Mouse (Mus musculus) hindbrain, embryonic 11.5 days (tissue): ENCODE measurements around the gene Depdc1b. TPM values are rescaled to one million over a fixed set of nuclear protein-coding genes. Genes with fewer than 3 reads are reported as not detected.

Experiments used
- ATAC-seq: fragments of 200-750 bp; cut with Nextera tagmentation; 2 replicates; pipeline ENCODE4 v1.8.0; 2017; ENCODE audit warnings: mild to moderate bottlenecking, moderate TSS enrichment, moderate library complexity; ENCODE audit not compliant: low FRiP score
- DNase-seq: peaks from one replicate; pipeline ENCODE4 v3.0.0-alpha.2; 2015; ENCODE audit warnings: low spot score
- H3K27ac ChIP-seq: fragments of 300-500 bp; sonication (generic); 2 replicates; pipeline ENCODE4 v1.5.1; 2014; ENCODE audit warnings: mild to moderate bottlenecking, low read depth, low read length
- H3K27me3 ChIP-seq: fragments of 300-500 bp; sonication (generic); 2 replicates; pipeline ENCODE4 v1.6.1; 2014; ENCODE audit warnings: mild to moderate bottlenecking, low read length, moderate library complexity, mixed read lengths; ENCODE audit not compliant: control insufficient read depth, insufficient read depth
- H3K36me3 ChIP-seq: fragments of 300-500 bp; sonication (generic); 2 replicates; pipeline ENCODE4 v1.6.1; 2014; ENCODE audit warnings: mild to moderate bottlenecking, low read length, moderate library complexity, mixed read lengths; ENCODE audit not compliant: control insufficient read depth, insufficient read depth
- H3K4me1 ChIP-seq: fragments of 300-500 bp; sonication (generic); replicated peaks from 2 replicates; pipeline ENCODE4 v1.6.1; 2014; ENCODE audit warnings: low read length, mixed read lengths; ENCODE audit not compliant: control insufficient read depth, insufficient read depth
- H3K4me2 ChIP-seq: fragments of 300-500 bp; sonication (generic); replicated peaks from 2 replicates; pipeline ENCODE4 v1.6.1; 2014; ENCODE audit warnings: mild to moderate bottlenecking, low read depth, low read length
- H3K4me3 ChIP-seq: fragments of 300-500 bp; sonication (generic); 2 replicates; pipeline ENCODE4 v1.5.1; 2014; ENCODE audit warnings: low read depth, low read length
- H3K9ac ChIP-seq: fragments of 300-500 bp; sonication (generic); 2 replicates; pipeline ENCODE4 v1.6.1; 2014; ENCODE audit warnings: low read depth, low read length
- H3K9me3 ChIP-seq: fragments of 300-500 bp; sonication (generic); 2 replicates; pipeline ENCODE4 v1.6.1; 2016; ENCODE audit warnings: low read length; ENCODE audit not compliant: control insufficient read depth
- WGBS: fragments of 180-500 bp; shearing (Covaris S2); extraction: QIAGEN DNeasy Blood & Tissue Kit; methylation state at CpG from one replicate; pipeline ENCODE4 v1.1.7; 2014; 5-methylcytosine and 5-hydroxymethylcytosine counted together
- polyA plus RNA-seq: library from polyadenylated mRNA; unstranded; fragments of >200 nt; fragmentation: Nextera tagmentation; extraction: Ambion mirVana; gene quantifications from 2 replicates; pipeline ENCODE4 v1.2.1, GENCODE M21; 2014

Depdc1b gene
- polyA plus RNA-seq, 1 experiment from 2014 or later, result 17.0 TPM

DNA sequence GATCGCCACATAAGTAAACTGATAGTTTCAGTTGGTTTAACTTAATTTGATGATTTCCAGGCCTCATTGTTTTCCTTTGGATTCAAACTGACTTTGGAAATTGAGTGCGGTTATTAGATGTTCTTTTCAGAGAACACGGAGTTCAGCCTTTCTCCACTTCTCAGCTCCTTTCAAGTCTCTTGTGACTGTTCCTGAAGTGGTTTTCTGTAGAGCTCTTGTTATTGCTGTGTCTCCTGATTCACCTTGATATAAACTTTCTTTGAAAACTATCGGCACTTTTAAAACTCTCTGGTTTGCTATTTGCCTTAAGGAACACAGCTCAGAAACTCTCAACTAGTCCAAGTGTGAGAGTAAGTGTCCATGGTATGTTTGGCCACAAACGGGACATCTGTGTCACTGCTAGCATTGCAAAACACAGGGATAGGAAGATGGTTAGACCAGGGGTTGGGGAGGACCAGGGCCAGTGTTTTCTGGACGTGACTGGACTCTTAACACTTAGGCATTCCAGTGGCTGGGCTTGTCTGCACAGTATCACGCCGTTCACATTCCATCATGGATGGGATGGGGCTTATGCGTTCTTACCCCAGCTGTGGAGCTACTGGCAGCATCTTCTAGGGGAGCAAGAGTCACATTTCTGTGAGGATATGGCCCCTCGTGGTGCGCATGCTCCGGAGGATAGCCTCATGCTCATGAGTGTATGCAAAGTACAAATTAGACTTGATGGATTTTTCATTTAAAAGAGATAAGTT lies 38.8 kb downstream of the Depdc1b start:
- H3K27ac ChIP-seq, result no peak overlapping the region

GRCm38 (mm10) chr13:108357362-108357761 lies 41.2 kb downstream of the Depdc1b start:
- WGBS, result 55% methylated on average over 10 of the region's 10 CpGs
- Histone ChIP-seq H3K27ac (no peak overlapping the region), H3K9me3 (no peaks in the 10 kb centered on the region), H3K36me3 (no peaks in the 10 kb centered on the region), H3K9ac (no peak overlapping the region), H3K4me3 (no peak overlapping the region), H3K4me2 (no peak overlapping the region), H3K27me3 (no peaks in the 10 kb centered on the region), H3K4me1 (no peaks in the 10 kb centered on the region)
- ATAC-seq, result no peak
- peak; percentile 5 for DNase-seq

More for the DNA sequence above, 38.8 kb downstream of the Depdc1b start:
- H3K27me3 ChIP-seq, result no peaks in the 10 kb centered on the region
- no peak overlapping the region for H3K9ac ChIP-seq
- ATAC-seq (no peak), DNase-seq (no peak)
- no peaks in the 10 kb centered on the region for H3K36me3 ChIP-seq
- no peaks in the 10 kb centered on the region for H3K9me3 ChIP-seq
- H3K4me2 ChIP-seq, result no peak overlapping the region
- no peaks in the 10 kb centered on the region for H3K4me1 ChIP-seq
- 92% methylated on average over 12 of the region's 12 CpGs for whole genome bisulfite sequencing
- H3K4me3 ChIP-seq, result no peak overlapping the region

DNA sequence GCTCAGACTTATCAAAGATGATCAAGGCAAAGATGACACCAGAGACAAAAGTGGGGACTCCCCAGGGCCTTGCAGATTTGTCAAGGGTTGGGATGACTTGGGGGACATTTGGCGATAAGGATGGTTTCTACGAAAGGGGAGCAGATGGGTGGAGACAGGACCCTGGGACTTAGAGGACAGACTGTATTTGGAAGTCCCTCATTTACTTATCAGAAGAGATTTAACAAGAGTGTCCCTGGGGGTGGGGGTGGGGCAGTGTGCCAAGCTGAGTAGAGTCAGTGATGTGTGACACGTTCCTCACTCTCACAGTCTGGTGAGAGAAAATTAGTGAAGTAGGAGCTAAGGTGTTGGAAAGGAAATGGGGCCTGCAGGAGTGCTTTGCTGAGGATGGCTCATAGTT lies 42.1 kb downstream of the Depdc1b start:
- H3K9ac ChIP-seq, result no peak overlapping the region
- no peaks in the 10 kb centered on the region for H3K27me3 ChIP-seq
- H3K36me3 ChIP-seq, result no peaks in the 10 kb centered on the region
- no peaks in the 10 kb centered on the region for H3K4me1 ChIP-seq
- ATAC-seq (peak; percentile 49; the same call in 1 of the 2 replicates), DNase-seq (no peak)
- H3K4me2 ChIP-seq, result no peak overlapping the region
- 45% methylated on average over 3 of the region's 3 CpGs for WGBS
- H3K27ac ChIP-seq, result no peak overlapping the region
- no peaks in the 10 kb centered on the region for H3K9me3 ChIP-seq
- H3K4me3 ChIP-seq, result no peak overlapping the region

DNA sequence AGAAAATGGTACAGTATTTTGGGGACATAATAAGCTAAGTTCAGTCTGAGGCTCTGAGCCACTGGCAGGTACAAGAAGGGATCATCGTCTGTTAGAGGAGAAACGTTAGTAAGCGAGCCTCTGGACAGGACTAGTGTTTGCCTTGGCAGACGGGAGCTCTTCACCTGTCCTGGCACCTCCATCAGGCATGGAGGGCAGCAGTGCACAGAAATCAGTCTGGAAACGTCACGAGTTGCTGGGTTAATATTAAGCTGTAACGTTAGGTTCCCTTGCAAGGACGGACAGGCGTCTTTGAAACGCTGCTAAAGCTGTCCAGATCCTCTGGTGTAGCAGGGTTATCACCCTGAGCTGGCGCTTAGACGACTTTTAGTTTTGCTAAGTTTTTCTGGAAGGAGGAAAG lies 51.4 kb downstream of the Depdc1b start:
- H3K36me3 ChIP-seq, result no peaks in the 10 kb centered on the region
- 95% methylated on average over 12 of the region's 12 CpGs for WGBS

GRCm38 (mm10) chr13:108370241-108370941 lies 54.3 kb downstream of the Depdc1b start:
- Histone ChIP-seq H3K4me2 (no peak overlapping the region), H3K27ac (no peak overlapping the region), H3K9ac (no peak overlapping the region), H3K27me3 (no peaks in the 10 kb centered on the region), H3K9me3 (no peaks in the 10 kb centered on the region), H3K36me3 (no peaks in the 10 kb centered on the region), H3K4me1 (no peaks in the 10 kb centered on the region), H3K4me3 (no peak overlapping the region)
- no peak for DNase-seq
- ATAC-seq, result no peak
- WGBS, result 94% methylated on average over 5 of the region's 5 CpGs

More for the DNA sequence above, 51.4 kb downstream of the Depdc1b start:
- H3K4me1 ChIP-seq, result no peaks in the 10 kb centered on the region
- ATAC-seq, result no peak
- no peak overlapping the region for H3K27ac ChIP-seq
- DNase-seq, result no peak
- H3K9me3 ChIP-seq, result no peaks in the 10 kb centered on the region
- no peak overlapping the region for H3K9ac ChIP-seq
- no peaks in the 10 kb centered on the region for H3K27me3 ChIP-seq
- no peak overlapping the region for H3K4me3 ChIP-seq
- no peak overlapping the region for H3K4me2 ChIP-seq

- Histone ChIP-seq H3K4me3 (no peak overlapping the region), H3K27me3 (no peaks in the 10 kb centered on the region), H3K9ac (no peak overlapping the region), H3K27ac (no peak overlapping the region), H3K4me1 (no peaks in the 10 kb centered on the region), H3K4me2 (no peak overlapping the region), H3K9me3 (no peaks in the 10 kb centered on the region), H3K36me3 (no peaks in the 10 kb centered on the region)
- DNase-seq, result no peak
- no peak for ATAC-seq
- WGBS, result 86% methylated on average over 9 of the region's 9 CpGs
Measured at GRCm38 (mm10) chr13:108371352-108371921, 55.3 kb downstream of the Depdc1b start.

DNA sequence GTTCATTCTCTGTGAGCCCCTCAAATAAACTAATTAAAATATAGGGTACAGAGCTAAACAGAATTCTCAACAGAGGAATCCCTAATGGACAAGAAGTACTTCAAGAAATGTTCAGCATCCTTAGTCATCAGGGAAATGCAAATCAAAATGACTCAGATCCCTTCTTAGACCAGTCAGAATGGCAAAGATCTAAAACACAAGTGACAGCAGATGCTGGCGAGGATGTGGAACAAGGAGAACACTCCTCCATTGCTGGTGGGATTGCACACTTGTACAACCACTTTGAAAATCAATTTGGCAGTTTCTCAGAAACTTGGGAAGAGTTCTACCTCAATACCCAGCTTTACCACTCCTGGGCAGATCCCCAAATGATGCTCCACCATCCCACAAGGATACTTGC lies 57.1 kb downstream of the Depdc1b start:
- H3K27ac ChIP-seq, result no peak overlapping the region
- DNase-seq (no peak), ATAC-seq (no peak)
- no peak overlapping the region for H3K4me2 ChIP-seq
- H3K9ac ChIP-seq, result no peak overlapping the region
- H3K4me1 ChIP-seq, result no peaks in the 10 kb centered on the region
- 85% methylated on average over 1 of the region's 1 CpGs for WGBS
- no peaks in the 10 kb centered on the region for H3K27me3 ChIP-seq
- no peaks in the 10 kb centered on the region for H3K9me3 ChIP-seq
- no peak overlapping the region for H3K4me3 ChIP-seq
- no peaks in the 10 kb centered on the region for H3K36me3 ChIP-seq

DNA sequence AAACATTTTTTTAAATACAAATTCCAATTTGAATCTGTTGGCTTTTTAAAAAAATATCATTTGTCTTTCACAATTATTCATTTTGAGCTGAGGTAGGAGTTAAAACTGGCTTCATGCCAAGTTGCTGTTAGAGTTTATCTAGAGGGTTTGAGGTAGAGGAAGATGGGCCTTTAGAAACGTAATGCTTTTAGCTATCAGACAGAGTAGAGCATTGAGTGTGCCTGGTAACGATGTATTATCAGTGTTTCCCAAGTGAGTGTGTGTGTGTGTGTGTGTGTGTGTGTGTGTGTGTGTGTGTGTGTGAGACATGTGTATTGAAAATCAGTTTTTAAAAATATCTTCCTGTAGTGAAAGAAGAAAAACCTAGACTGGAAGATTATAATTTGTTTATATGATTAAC lies 60.5 kb downstream of the Depdc1b start:
- Histone ChIP-seq H3K36me3 (no peaks in the 10 kb centered on the region), H3K27ac (no peak overlapping the region), H3K4me2 (no peak overlapping the region), H3K9ac (no peak overlapping the region), H3K4me3 (no peak overlapping the region), H3K9me3 (no peaks in the 10 kb centered on the region), H3K27me3 (no peaks in the 10 kb centered on the region), H3K4me1 (no peaks in the 10 kb centered on the region)
- 97% methylated on average over 2 of the region's 2 CpGs for WGBS
- no peak for DNase-seq
- no peak for ATAC-seq
